Mouse (Mus musculus): ENCODE results near the gene Tas2r116. TPM values are rescaled to one million over a fixed set of nuclear protein-coding genes. Genes with fewer than 3 reads are reported as not detected.

The Tas2r116 gene
- not detected for total RNA-seq (2021)

DNA sequence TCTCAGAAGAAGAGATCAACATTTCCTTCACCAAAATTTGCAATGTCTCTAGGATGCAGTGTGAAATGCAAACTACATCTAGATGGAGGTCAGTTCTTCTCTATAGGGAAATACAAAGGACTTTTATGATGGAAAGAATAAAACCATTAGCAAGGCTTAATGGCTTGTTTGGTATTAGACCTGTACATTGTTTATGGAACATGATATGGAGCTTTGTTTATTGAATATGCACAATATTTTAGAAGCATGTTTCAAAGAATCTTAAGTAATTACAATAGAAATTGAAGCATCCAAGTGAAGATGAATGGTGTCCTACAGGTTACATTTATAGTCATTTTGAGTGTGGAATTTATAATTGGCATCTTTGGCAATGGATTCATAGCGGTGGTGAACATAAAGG, at the start of gene Tas2r116:
Tas2r116 (plus strand) TSS at position 301 of the 400 bp plus-strand sequence.
- no peak for DNase-seq

DNA sequence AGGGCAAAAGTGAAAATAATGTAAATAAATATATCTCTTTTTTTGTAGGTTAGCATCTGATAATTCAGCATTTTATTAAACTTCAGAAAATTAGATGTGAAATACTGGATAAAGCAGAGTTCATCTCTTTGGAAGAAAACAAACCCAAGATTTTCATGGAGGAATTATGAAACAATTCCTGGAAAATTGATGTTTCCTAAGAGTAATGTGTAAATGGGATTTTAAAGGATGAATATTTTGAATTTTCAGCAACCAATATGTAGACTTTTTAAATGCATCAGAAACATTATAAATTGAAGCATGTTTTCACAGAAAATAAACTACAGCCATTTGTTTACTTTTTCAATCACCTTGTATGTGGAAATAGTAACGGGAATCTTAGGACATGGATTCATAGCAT, 8.4 kb upstream of the Tas2r116 start, which contains the start of gene Tas2r123:
Tas2r123 (plus strand) TSS at position 301 of the 400 bp plus-strand sequence.
- intact Hi-C loops (cut with DNase I): no loop called here
- no peak for DNase-seq

More for the DNA sequence above, at the start of gene Tas2r116:
- intact Hi-C loops (cut with DNase I): no loop called here

DNA sequence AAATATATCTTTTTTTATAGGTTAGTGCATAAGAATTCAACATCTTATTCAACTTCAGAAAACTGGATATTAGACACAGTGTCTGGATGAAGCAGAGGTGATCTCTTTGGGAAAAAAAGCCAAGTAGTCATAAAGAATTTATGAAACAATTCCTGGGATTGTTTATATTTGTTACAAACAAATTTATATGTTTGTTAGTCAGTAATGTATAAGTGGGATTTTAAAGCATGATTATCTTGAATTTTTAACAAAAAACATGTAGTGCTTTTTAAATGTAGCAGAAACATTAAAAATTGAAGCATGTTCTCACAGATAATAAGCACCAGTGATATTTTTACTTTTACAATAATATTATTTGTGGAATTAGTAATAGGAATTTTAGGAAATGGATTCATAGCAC, 12.5 kb downstream of the Tas2r116 start, which contains the start of gene Tas2r110:
Tas2r110 (plus strand) TSS at position 301 of the 400 bp plus-strand sequence.
- intact Hi-C loops (cut with DNase I): no loop called here
- DNase-seq: no peak

DNA sequence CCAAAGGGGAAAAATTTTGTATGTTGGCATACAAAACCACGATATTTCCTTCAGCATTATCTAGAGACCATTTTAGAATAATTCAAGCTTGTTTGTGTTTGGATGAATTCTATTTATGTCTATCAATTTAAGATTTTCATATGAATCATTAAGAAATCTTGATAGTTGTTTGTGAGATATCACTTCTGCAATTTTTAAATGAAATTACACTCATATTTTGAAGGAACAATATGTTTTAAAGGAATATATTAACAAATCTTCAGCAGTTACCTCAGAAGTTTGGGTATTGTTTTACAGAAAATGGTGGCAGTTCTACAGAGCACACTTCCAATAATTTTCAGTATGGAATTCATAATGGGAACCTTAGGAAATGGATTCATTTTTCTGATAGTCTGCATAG, 37.5 kb downstream of the Tas2r116 start, which contains the start of gene Tas2r113:
Tas2r113 (plus strand) TSS at position 301 of the 400 bp plus-strand sequence.
- no peak for DNase-seq
- intact Hi-C loops (cut with DNase I): no loop called here

Other genes starting within 250 kb of the Tas2r116 start
- not detected for gene A630073D07Rik, start 203.9 kb upstream of the Tas2r116 start, total RNA-seq (2021)
- not detected for gene Tas2r120, start 198.5 kb upstream of the Tas2r116 start, total RNA-seq (2021)
- not detected for gene Tas2r121, start 154.4 kb upstream of the Tas2r116 start, total RNA-seq (2021)
- gene Tas2r122, start 143.5 kb upstream of the Tas2r116 start, total RNA-seq (2021): not detected
- gene Tas2r115, start 117.4 kb upstream of the Tas2r116 start, total RNA-seq (2021): not detected
- gene Tas2r124, start 100.7 kb upstream of the Tas2r116 start, total RNA-seq (2021): not detected
- not detected for gene Tas2r102, start 93.3 kb upstream of the Tas2r116 start, total RNA-seq (2021)
- not detected for gene Tas2r136, start 77.3 kb upstream of the Tas2r116 start, total RNA-seq (2021)
- gene Tas2r117, start 52.6 kb upstream of the Tas2r116 start, total RNA-seq (2021): not detected
- gene Tas2r123, start 8.3 kb upstream of the Tas2r116 start, total RNA-seq (2021): not detected
- gene Tas2r110, start 12.6 kb downstream of the Tas2r116 start, total RNA-seq (2021): not detected
- gene Tas2r113, start 37.6 kb downstream of the Tas2r116 start, total RNA-seq (2021): not detected
- gene Tas2r125, start 54.2 kb downstream of the Tas2r116 start, total RNA-seq (2021): not detected
- not detected for gene Tas2r129, start 95.7 kb downstream of the Tas2r116 start, total RNA-seq (2021)
- not detected for gene Tas2r131, start 102.5 kb downstream of the Tas2r116 start, total RNA-seq (2021)
- gene Tas2r109, start 125.5 kb downstream of the Tas2r116 start, total RNA-seq (2021): not detected
- not detected for gene Tas2r103, start 181.7 kb downstream of the Tas2r116 start, total RNA-seq (2021)
- not detected for gene Tas2r140, start 200.4 kb downstream of the Tas2r116 start, total RNA-seq (2021)
- 10 to 100 TPM; 69.3 to 70.3 TPM for gene Smim10l1, start 249.5 kb downstream of the Tas2r116 start, total RNA-seq (2021)

Data from heart, postnatal 36 days (tissue).